Mouse (Mus musculus) kidney, adult 2 months (tissue): ENCODE results near the gene Gtpbp3. TPM values are rescaled to one million over a fixed set of nuclear protein-coding genes. Genes with fewer than 3 reads are reported as not detected.
"Not testable (repeated sequence)": the region's sequence is repeated elsewhere in the genome, so short reads cannot be mapped to it uniquely, and the experiment has no call there.

Experiments used
- DNase-seq: peaks from one replicate; pipeline ENCODE4 v3.0.0; 2021
- H3K27ac ChIP-seq: fragments of 200-500 bp; 2 replicates; pipeline ENCODE4 v1.5.1; 2012; ENCODE audit warnings: low read depth, low read length, control low read depth, inconsistent platforms; ENCODE audit not compliant: insufficient read depth
- H3K27me3 ChIP-seq: fragments of 200-500 bp; replicated peaks from 2 replicates; pipeline ENCODE4 v1.6.1; 2012; ENCODE audit warnings: mild to moderate bottlenecking, moderate library complexity, low read length, inconsistent platforms; ENCODE audit not compliant: control insufficient read depth, insufficient read depth
- H3K36me3 ChIP-seq: fragments of 200-500 bp; 2 replicates; pipeline ENCODE4 v1.6.1; 2012; ENCODE audit warnings: mild to moderate bottlenecking, moderate library complexity, low read length, inconsistent platforms; ENCODE audit not compliant: control insufficient read depth, insufficient read depth
- H3K4me1 ChIP-seq: fragments of 200-500 bp; 2 replicates; pipeline ENCODE4 v1.6.1; 2011; ENCODE audit warnings: low read length; ENCODE audit not compliant: control insufficient read depth, insufficient read depth
- H3K4me3 ChIP-seq: fragments of 200-500 bp; 2 replicates; pipeline ENCODE4 v1.5.1; 2011; ENCODE audit warnings: mild to moderate bottlenecking, low read depth, low read length, control low read depth; ENCODE audit not compliant: insufficient read depth
- CTCF ChIP-seq: fragments of 200-500 bp; conservative IDR thresholded peaks from 2 replicates; pipeline ENCODE4 v1.5.1; 2011; ENCODE audit warnings: low read depth, mild to moderate bottlenecking, control low read depth, low read length, moderate library complexity, mixed read lengths; ENCODE audit not compliant: insufficient read depth, insufficient read length
- POLR2A ChIP-seq: fragments of 200-500 bp; IDR thresholded peaks from one replicate; pipeline ENCODE4 v1.6.1; 2011; ENCODE audit warnings: low read depth, low read length, control low read depth
- WGBS: fragments of 180-500 bp; shearing (Covaris S2); methylation state at CpG from one replicate; pipeline ENCODE4 v1.1.7; 2018; 5-methylcytosine and 5-hydroxymethylcytosine counted together
- polyA plus RNA-seq: library from polyadenylated mRNA; depleted of rRNA; stranded (reverse); fragments of >200 nt; gene quantifications from 2 replicates; pipeline ENCODE4 v1.2.3, GENCODE M21; 2012

Gtpbp3 gene
- polyA plus RNA-seq, 1 experiment: 20.2 TPM

- H3K36me3 ChIP-seq: no peaks in the 10 kb centered on the region
- no peak within 1 kb of the TSS for H3K4me3 ChIP-seq
- no peaks in the 10 kb centered on the region for H3K27me3 ChIP-seq
- WGBS: 36% methylated on average over 46 of the region's 46 CpGs
- TF ChIP-seq CTCF (no peak), POLR2A (no peak)
- no peak within 1 kb of the TSS for H3K27ac ChIP-seq
- no peak for DNase-seq
- H3K4me1 ChIP-seq: peaks cover 3% of the 10 kb centered on the region; the same call in 1 of the 2 replicates
Measured at GRCm38 (mm10) chr8:71525226-71526050, 37.5 kb downstream of the Gtpbp3 start, which contains the start of gene Ccdc194. Ccdc194 (minus strand) TSS chr8:71525711.

DNA sequence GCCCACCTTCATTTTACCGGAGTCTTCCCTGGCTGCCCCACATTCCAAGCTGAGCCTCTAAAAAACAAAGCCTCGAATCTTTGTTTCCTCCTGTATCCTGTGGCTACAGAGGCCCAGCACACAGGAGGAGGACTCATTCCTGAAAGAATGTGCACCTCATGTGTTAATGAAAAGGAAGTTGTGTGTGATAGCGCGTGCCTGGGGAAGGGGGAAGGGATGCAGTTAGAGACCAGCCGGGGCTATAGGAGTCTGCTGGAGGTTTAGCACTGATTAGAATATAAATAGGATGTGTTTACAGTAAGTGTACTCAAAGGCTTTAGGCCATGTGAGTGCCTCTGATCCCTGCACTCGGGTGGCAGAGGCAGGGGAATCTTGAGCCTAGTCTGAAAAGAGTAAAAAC, 38.4 kb downstream of the Gtpbp3 start:
- TF ChIP-seq POLR2A (no peak), CTCF (no peak)
- Histone ChIP-seq H3K36me3 (no peaks in the 10 kb centered on the region), H3K4me3 (no peak overlapping the region), H3K27me3 (no peaks in the 10 kb centered on the region), H3K27ac (no peak overlapping the region), H3K4me1 (peaks cover 3% of the 10 kb centered on the region; the same call in 1 of the 2 replicates)
- DNase-seq: no peak
- 40% methylated on average over 6 of the region's 6 CpGs for WGBS

DNA sequence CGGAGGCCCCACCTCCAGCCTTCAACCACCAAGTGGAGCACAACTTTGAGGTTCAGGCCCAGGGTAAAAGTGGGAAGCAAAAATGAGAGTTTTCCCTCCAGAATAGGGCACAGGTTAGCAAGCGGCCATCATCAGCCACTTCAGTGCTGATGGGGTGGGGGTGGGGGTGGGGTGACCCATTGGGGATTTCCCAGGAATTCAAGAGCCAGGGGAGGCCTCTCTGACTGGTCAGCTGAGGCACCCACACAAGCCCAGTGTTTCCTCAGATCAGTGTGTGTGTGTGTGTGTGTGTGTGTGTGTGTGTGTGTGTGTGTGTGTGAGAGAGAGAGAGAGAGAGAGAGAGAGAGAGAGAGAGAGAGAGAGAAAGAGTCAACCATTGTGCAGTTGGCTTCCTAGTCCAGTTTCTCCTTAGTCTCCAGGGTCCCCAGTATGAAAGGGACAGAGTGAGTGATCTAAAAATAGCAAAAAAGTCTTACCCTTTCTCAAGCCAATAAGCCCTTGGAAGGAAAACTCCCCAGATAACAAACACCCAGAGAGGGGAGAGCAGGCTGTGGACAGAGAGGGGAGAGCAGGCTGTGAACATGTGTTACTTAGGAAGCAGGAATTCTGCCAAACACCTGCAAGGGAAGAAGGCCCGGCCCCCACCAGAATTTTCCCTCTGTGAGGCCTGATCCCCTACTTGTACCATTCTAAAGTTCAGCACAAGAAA, 39.4 kb downstream of the Gtpbp3 start:
- H3K27me3 ChIP-seq: no peaks in the 10 kb centered on the region
- 0 out of 2 replicates have a peak overlapping the region, but pooled peaks have one; percentile 42 for H3K27ac ChIP-seq
- no peaks in the 10 kb centered on the region for H3K36me3 ChIP-seq
- peaks cover 3% of the 10 kb centered on the region; the same call in 1 of the 2 replicates for H3K4me1 ChIP-seq
- no peak overlapping the region for H3K4me3 ChIP-seq
- 67% methylated on average over 3 of the region's 3 CpGs for WGBS
- DNase-seq: no peak
- TF ChIP-seq CTCF: no peak
- TF ChIP-seq POLR2A: no peak

DNA sequence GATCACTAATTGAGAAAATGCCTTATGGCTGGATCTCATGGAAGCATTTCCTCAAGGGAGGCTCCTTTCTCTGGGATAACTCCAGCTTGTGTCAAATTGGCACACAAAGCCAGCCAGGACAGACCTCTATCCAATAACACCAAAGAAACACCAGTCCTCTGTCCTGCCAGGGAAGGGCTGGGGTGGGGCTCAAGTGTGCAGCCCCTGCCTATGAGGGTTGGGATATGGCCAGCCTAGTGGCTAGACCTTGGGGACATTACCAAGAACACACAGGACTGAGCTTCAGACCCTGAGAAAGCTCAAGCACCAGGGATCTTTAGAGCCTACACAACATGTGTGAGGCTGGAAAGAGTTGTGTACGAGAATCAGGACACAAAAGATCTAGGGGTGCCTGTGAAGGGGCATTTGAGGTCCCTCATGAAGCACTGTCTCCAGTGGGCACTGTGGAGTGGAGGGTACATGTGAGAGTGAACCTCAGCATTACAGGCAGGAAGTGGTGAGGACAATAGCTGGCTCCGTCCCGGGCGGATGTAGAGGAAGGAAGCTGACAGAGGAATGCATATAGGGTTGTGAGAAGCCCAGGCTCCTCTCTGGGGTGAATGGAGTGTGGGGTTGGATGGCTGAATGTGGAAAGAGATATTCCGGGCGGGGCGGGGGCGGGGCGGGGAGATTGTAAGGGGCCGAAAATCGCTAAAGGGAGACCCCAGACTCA, 40.6 kb downstream of the Gtpbp3 start:
- no peak for TF ChIP-seq POLR2A
- no peak for TF ChIP-seq CTCF
- Histone ChIP-seq H3K27me3 (no peaks in the 10 kb centered on the region), H3K36me3 (no peaks in the 10 kb centered on the region), H3K4me3 (no peak overlapping the region), H3K4me1 (peaks cover 3% of the 10 kb centered on the region; the same call in 1 of the 2 replicates), H3K27ac (peak overlapping the region; percentile 90)
- 65% methylated on average over 11 of the region's 11 CpGs for WGBS
- DNase-seq: peak; percentile 70

GRCm38 (mm10) chr8:71530735-71531467, 43.0 kb downstream of the Gtpbp3 start:
- 72% methylated on average over 7 of the region's 12 CpGs for WGBS
- H3K27me3 ChIP-seq, H3K36me3 ChIP-seq, H3K4me3 ChIP-seq, H3K4me1 ChIP-seq, H3K27ac ChIP-seq: not testable (repeated sequence)
- DNase-seq: peak; percentile 50
- peak; percentile 45 for TF ChIP-seq CTCF

GRCm38 (mm10) chr8:71534263-71534810, 46.4 kb downstream of the Gtpbp3 start:
- no peak for DNase-seq
- H3K27me3 ChIP-seq: no peaks in the 10 kb centered on the region
- H3K36me3 ChIP-seq: no peaks in the 10 kb centered on the region
- 0 out of 2 replicates have a peak, but pooled peaks cover 4% of the 10 kb centered on the region for H3K4me1 ChIP-seq
- 51% methylated on average over 3 of the region's 3 CpGs for WGBS
- no peak overlapping the region for H3K27ac ChIP-seq
- no peak overlapping the region for H3K4me3 ChIP-seq
- TF ChIP-seq CTCF (peak; percentile 28; the same call in 1 of the 2 replicates), POLR2A (no peak)
